Mouse (Mus musculus) c-Kit-positive CD71-negative TER-119-negative erythroid progenitor cells, embryonic 14.5 days (primary cell): ENCODE results near the gene Gm20388.
"Not testable (repeated sequence)": the region's sequence is repeated elsewhere in the genome, so short reads cannot be mapped to it uniquely, and the experiment has no call there.

Source experiments
- DNase-seq: peaks from one replicate; pipeline ENCODE4 v3.0.0-alpha.2; 2013; ENCODE audit warnings: low read depth

Gene Gm20388

GRCm38 (mm10) chr8:123280302-123281094 is 3369.9 kb downstream of the Gm20388 start:
- DNase-seq = no peak

- DNase-seq = not testable (repeated sequence)
These were observed 3372.4 kb downstream of the Gm20388 start for GRCm38 (mm10) chr8:123282994-123283393.

- DNase-seq = no peak
These were observed 3373.3 kb downstream of the Gm20388 start for GRCm38 (mm10) chr8:123283991-123284390.

- DNase-seq = no peak
These were observed 3373.9 kb downstream of the Gm20388 start for GRCm38 (mm10) chr8:123284493-123284892.

- DNase-seq = no peak
These were observed 3376.7 kb downstream of the Gm20388 start for GRCm38 (mm10) chr8:123287362-123287761.

- DNase-seq = no peak
These were observed 3379.5 kb downstream of the Gm20388 start for GRCm38 (mm10) chr8:123290166-123290565.

GRCm38 (mm10) chr8:123290679-123291078 is 3380.0 kb downstream of the Gm20388 start:
- DNase-seq = no peak

- DNase-seq = no peak
These were observed 3381.1 kb downstream of the Gm20388 start for GRCm38 (mm10) chr8:123291716-123292115.

- no peak for DNase-seq
These were observed 3381.6 kb downstream of the Gm20388 start for GRCm38 (mm10) chr8:123292281-123292680.

GRCm38 (mm10) chr8:123292785-123293184 is 3382.1 kb downstream of the Gm20388 start:
- no peak for DNase-seq

GRCm38 (mm10) chr8:123298301-123298700 is 3387.7 kb downstream of the Gm20388 start:
- no peak for DNase-seq

- no peak for DNase-seq
These were observed 3398.1 kb downstream of the Gm20388 start for GRCm38 (mm10) chr8:123308738-123309137.

- DNase-seq = no peak
These were observed 3407.3 kb downstream of the Gm20388 start for GRCm38 (mm10) chr8:123317781-123318466.

GRCm38 (mm10) chr8:123318467-123318911 is 3407.8 kb downstream of the Gm20388 start, which contains the start of gene Fanca:
Gene Fanca (minus strand): TSS chr8:123318576.
- DNase-seq = peak; percentile 95

- peak; percentile 65 for DNase-seq
These were observed 3409.0 kb downstream of the Gm20388 start for GRCm38 (mm10) chr8:123319522-123320164.

GRCm38 (mm10) chr8:123328552-123328951 is 3417.9 kb downstream of the Gm20388 start:
- no peak for DNase-seq

- DNase-seq = no peak
These were observed 3418.7 kb downstream of the Gm20388 start for GRCm38 (mm10) chr8:123329350-123329749.

GRCm38 (mm10) chr8:123329961-123330360 is 3419.3 kb downstream of the Gm20388 start:
- DNase-seq = no peak

- no peak for DNase-seq
These were observed 3420.1 kb downstream of the Gm20388 start for GRCm38 (mm10) chr8:123330701-123331100.

- DNase-seq = no peak
These were observed 3420.7 kb downstream of the Gm20388 start for GRCm38 (mm10) chr8:123331301-123331700.

- no peak for DNase-seq
These were observed 3421.2 kb downstream of the Gm20388 start for GRCm38 (mm10) chr8:123331810-123332209.

- DNase-seq = peak; percentile 62
These were observed 3421.8 kb downstream of the Gm20388 start, which contains the start of gene Spire2 for GRCm38 (mm10) chr8:123332262-123333090. Gene Spire2 (plus strand): TSS chr8:123332713.
